Mouse (Mus musculus): ENCODE results near the gene Wdr81.

Gene Wdr81

GRCm38 (mm10) chr11:75434138-75434537 is 20.4 kb downstream of the Wdr81 start:
- DNase-seq, result no peak

DNA sequence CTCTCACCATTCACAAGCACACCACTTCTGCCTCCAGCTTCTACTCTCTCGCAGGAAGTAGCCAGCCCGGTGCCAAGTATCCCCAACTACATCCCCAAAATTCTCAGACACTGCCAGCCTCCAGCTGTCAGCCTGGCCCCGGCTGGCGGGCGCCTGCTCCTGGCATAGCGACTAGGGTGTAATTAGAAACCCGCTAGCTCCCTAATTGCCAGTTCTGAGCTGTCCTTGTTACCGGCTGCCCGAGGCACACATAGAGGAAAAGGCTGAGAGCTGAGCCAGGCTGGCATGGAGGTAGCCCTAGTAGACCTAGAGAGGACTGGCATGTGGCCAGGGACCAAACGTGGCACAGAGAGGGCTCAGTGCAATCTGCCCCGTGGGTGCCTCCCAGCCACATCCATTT is 23.2 kb downstream of the Wdr81 start:
- no peak for DNase-seq

DNA sequence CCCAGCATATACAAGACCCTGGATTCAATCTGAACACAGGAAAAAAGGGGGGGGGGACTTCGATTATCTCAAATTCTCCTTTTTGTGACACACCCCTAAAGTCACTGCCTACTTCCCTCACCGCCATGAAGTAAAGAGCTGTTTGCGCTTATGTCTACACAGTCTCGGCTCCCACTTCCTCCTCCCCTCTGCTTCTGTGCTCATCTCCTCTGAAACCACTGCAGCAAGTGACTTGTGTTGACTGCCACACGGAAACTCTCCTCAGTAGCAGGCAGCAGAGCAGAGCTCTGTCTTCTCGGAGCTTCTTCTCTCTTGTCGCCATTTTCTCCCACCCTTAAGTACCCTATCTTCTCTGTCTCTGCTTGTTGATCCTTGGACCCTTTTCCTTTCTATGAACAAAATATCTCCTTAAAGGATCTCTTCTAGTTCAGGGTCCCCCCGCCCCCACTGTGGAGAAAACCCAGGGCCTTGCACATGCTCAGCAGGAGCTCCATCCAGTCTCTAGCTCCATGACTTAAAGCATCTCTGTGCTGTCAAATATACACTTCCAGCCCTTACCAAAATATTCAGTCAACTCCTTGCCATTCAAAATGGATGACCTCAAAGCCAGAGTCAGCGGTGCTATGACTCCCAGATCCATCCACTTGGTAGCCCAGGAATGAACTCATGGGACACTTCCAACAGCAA is 25.4 kb downstream of the Wdr81 start:
- DNase-seq, result no peak

- DNase-seq, result no peak
Observed at GRCm38 (mm10) chr11:75424459-75424858, 30.1 kb downstream of the Wdr81 start.

DNA sequence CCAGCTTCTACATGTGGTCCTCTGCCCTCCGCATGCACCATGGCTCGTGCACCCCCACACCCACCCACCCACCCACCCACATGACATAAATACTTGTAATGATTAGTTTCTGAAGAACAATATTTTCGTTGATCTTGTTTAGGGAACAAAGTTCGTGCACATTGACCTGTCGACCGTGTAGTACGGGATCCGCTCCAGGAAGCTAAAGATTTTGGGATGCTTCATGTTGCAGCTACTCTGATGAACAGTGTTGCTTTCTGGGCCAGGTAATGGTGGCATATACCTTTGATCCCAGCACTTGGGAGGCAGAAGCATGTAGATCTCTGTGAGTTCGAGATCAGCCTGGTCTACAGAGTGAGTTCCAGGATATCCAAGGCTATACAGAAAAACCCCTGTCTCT is 30.5 kb downstream of the Wdr81 start:
- DNase-seq, result no peak

DNA sequence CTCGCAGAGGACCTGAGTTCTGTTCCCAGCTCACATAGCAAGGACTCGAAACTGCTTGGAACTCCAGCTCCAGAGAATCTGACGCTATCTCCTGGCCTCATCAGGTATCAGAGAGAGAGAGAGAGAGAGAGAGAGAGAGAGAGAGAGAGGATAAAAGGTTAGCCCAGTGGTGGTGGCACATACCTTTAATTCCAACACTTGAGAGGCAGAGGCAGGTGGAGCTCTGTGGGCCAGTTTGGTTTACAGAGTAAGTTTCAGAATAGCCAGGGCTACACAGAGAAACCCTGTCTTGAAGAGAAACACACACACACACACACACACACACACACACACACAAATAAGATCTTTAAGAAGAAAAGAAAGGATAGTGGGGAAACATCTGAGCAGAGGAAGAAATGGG is 31.4 kb downstream of the Wdr81 start:
- no peak for DNase-seq

DNA sequence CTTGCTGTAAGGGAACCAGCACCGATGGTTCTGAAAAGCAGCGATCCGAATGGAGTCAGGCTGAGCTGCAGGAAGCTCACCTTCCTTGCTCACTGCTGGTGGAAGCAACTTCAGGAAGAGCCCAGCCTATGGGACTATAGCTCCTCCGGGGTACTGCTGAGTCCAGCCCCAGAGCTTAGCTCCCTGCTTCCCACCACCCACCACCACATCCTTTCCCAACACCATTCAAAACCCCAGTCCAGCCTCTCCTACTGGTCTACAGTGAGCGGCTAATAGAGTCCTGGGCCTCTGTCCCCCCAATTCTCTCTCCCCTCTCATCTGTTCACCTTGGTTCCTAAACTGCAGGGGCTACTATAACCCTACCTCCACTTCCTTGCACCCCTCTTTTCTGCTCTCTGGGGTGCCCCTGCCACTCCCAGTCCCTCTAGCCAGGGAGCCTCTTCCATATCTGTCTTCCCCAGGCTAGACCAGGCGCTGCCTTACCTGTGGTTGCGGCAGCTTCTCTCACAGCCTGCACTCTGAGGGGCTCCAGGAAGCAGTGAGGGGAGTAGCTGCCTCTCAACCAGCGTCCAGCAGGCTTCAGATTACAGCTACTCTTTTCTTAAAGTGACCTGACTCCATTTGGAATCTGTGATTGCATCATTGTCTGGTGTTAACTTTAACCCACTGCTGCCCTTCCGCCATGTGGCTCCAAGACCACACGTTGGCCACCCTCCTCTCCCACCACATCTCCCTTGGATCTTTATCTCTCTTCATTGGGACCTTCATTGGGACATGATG is 32.3 kb downstream of the Wdr81 start, which contains the start of gene Serpinf1:
Gene Serpinf1 (minus strand): TSS at position 689 of the 780 bp plus-strand sequence.
- DNase-seq, result peak; percentile 67

- peak; percentile 64 for DNase-seq
Observed at GRCm38 (mm10) chr11:75421375-75422012, 33.0 kb downstream of the Wdr81 start.

- DNase-seq, result no peak
Observed at GRCm38 (mm10) chr11:75420810-75421374, 33.6 kb downstream of the Wdr81 start.

DNA sequence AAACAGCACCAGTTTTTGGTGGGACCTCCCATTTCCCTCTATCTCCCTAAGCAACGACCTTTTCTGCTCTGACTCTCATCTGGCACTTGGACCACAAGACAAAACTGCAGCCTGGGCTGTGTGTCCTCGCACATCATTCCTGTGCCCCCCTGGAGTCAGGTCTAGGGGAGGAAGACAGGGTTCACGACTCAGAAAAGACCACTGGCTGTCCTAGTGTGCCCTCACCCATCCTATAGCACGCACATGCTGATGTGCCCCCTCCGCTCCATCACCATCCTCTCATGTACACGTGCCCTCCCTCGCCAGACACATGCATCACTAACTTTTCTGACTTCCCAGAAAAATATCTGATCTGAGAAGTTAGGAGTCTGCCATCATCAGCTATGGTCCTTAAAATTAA is 34.5 kb downstream of the Wdr81 start:
- DNase-seq, result no peak

DNA sequence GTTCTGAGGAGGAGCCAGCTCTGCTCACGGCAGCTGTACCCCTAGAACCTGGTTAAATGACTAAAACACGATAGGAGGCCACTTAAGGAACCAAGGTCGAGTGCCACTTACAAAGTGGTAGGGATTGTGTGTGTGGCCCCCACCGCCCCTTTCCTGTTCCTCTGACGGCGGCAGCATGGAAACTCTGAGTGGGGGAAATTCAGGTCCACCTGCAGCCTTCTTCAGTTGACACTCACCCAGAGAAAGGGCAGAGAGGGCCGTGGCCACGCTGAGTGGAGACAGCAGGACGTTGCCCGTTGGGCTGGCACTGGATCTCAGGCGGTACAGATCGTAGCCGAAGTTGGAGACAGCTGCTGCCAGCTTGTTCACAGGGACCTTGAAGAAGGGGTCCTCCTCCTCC is 38.5 kb downstream of the Wdr81 start:
- DNase-seq, result no peak

DNA sequence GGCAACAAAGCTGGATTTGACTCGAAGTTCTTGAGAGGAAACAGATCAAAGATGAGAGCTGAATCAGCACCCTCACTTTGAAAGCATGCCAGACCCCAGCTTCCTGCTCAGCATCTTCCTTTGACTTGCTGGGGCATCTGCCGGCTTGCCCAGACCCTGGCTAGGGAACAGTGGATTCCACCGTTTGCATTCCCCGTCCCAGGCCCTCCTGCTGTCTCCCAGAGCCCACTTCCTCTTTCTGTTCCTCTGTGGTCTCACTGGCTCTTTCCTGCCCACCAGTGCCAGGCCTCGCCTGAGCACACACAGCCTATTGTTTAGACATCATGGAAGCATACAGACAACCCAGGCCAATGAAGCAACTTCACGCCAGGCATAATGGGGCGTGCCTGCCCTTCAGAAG is 39.4 kb downstream of the Wdr81 start:
- no peak for DNase-seq

DNA sequence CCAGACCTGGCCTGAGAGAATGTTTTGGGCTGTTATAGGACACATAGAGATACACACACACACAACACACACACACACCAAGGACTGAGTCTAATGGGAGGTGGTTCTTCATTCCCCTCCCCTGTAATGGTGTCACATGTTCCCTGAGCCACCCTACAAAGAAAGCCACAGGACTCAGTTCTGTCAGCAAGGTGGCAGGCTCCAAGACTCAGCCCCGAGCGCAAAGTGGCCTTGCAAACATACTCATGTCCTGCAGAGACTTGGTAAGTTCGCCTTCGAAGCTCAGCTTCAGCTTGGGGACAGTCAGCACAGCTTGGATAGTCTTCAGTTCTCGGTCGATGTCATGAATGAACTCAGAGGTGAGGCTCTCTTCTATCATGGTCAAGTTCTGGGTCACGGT is 43.9 kb downstream of the Wdr81 start:
- no peak for DNase-seq

GRCm38 (mm10) chr11:75409679-75410575 is 44.6 kb downstream of the Wdr81 start:
- DNase-seq, result no peak

DNA sequence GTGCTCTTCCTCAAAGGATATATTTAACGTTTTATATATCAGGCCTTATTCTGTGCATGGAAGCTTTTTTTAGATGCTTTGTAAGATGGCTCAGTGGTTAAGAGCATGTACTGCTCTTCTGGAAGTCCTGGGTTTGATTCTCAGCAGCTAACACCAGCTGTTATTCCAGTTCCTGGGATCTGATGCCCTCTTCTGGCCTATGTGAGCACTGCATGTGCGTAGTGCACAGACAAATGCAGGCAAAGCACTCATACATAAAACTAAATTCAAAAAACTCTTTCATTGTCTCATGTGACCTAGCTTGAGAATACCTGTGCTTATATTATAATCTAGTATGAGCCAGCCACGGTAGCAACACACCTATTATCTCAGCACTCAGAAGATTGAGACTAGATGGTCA is 47.7 kb downstream of the Wdr81 start:
- peak; percentile 33 for DNase-seq

- no peak for DNase-seq
Observed at GRCm38 (mm10) chr11:75406104-75406503, 48.4 kb downstream of the Wdr81 start.

GRCm38 (mm10) chr11:75404801-75405200 is 49.7 kb downstream of the Wdr81 start:
- DNase-seq, result no peak

DNA sequence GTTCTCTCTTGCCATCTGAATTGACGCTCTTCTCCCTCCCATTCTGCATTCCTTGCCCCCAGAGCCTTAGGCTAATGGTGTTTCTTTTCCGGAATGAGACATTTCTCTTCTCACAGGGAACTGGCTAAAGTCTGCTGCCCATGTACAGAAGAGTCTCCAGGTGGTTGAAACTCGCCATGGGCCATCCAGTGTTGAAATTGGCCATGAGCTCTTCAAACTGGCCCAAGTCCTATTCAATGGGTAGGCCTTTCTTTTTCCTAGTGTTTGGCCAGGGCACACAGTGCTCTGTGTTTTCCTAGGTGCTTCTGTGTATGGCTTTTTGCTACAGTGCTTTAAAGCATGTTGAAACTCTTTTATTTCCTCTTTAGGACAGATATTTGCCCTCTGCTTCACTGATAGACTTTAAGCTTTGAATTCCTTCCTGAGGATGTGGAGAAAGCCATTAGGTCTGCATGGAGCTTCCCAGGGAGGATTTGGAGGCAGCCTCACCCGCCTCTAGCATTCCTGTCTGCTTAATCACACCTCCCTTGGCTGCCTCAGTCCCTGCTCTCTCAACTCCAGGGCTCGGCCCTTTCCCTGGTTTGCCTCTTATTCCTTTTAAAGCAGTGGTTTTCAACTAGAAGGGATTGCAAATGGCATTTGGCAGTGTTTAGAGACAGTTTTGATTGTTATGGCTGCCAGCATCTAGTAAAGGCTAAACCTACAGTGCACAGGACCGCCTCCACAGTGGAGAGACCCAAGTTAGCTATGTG is 51.0 kb downstream of the Wdr81 start:
- DNase-seq, result no peak

GRCm38 (mm10) chr11:75402271-75402690 is 52.2 kb downstream of the Wdr81 start:
- DNase-seq, result peak; percentile 72

DNA sequence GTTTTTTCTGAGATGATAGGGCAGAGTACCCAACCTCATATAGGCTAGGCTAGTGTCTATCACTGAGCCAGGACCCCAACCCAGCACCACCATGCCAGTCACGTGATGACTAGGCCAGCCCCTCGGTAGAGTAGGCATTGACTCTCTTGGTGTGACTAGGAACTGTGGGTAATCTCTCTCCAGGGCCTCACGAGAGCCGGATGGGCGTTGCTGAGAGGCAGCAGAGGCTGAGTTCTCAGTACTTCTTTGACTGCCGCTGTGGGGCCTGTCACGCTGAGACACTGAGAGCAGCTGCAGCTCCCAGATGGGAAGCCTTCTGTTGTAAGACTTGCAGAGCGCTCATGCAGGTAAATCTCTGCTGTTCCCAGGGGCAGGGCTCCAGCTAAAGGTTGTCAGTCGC is 54.4 kb downstream of the Wdr81 start:
- DNase-seq, result no peak

DNA sequence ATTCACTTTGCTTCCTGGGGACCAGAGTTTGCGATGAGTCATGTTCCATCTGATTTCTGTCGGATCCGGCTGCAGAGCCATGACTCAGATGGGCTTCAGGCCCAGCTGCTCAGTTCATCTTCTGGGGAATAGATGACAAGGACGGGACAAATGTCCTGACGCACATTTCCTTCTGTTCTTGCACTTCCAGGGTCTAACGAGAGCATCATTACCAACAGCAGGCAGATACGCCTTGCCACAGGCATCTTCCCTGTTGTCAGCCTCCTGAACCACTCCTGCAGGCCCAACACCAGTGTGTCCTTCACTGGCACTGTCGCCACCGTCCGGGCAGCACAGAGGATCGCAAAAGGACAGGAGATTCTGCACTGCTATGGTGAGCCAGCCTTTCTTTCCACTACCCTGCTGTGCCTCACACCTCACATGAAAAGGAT is 55.1 kb downstream of the Wdr81 start:
- no peak for DNase-seq

DNA sequence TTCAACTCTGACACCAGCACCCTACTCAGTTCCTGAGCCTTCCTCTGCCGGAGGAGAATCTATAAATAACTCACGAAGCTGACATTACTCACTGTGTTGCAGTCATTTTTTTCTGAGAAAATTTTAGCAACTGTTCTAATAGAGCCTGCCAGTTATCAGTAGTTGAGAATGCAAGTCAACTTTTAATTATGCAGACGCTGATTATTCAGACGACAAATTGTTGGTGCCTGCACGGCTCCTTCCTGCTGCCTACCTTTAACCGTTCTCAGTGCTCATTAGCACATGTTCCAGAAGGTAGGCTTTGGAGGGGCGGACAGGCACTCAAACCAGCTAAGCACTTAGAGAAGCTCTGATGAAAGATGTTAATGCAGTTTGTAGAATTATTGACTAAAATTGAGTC is 57.1 kb downstream of the Wdr81 start:
- no peak for DNase-seq
